Mouse (Mus musculus) cerebellum, adult 2 months (tissue): ENCODE data around the gene Tigd4. TPM values are rescaled to one million over a fixed set of nuclear protein-coding genes. Genes with fewer than 3 reads are reported as not detected.
"Not testable (repeated sequence)": the region's sequence is repeated elsewhere in the genome, so short reads cannot be mapped to it uniquely, and the experiment has no call there.

Experiments used
- DNase-seq, 2 experiments: peaks; one replicate each; pipeline ENCODE4 v3.0.0; 2021
- H3K27ac ChIP-seq: fragments of 200-500 bp; 2 replicates; pipeline ENCODE4 v1.5.1; 2012; ENCODE audit warnings: low read length, control low read depth, inconsistent platforms; ENCODE audit not compliant: insufficient read depth
- H3K27me3 ChIP-seq: fragments of 200-500 bp; 2 replicates; pipeline ENCODE4 v1.6.1; 2012; ENCODE audit warnings: inconsistent platforms, mild to moderate bottlenecking, low read length, moderate library complexity; ENCODE audit not compliant: control insufficient read depth, insufficient read depth
- H3K4me1 ChIP-seq: fragments of 200-500 bp; 2 replicates; pipeline ENCODE4 v1.6.1; 2011; ENCODE audit warnings: low read length; ENCODE audit not compliant: control insufficient read depth, insufficient read depth
- H3K4me3 ChIP-seq: fragments of 200-500 bp; replicated peaks from 2 replicates; pipeline ENCODE3; 2011; ENCODE audit warnings: mild to moderate bottlenecking, low read depth, low read length, control low read depth; ENCODE audit not compliant: insufficient read depth
- CTCF ChIP-seq: fragments of 200-500 bp; IDR thresholded peaks from 2 replicates; pipeline ENCODE4 v1.5.1; 2011; ENCODE audit warnings: low read depth, mild to moderate bottlenecking, control low read depth, low read length, moderate library complexity, borderline replicate concordance; ENCODE audit not compliant: insufficient read depth
- POLR2A ChIP-seq: fragments of 200-500 bp; IDR thresholded peaks from 2 replicates; pipeline ENCODE4 v1.6.1; 2011; ENCODE audit warnings: low read length, control low read depth, borderline replicate concordance; ENCODE audit not compliant: insufficient read depth
- WGBS: fragments of 180-500 bp; shearing (Covaris S2); methylation state at CpG from one replicate; pipeline ENCODE4 v1.1.7; 2018; 5-methylcytosine and 5-hydroxymethylcytosine counted together
- polyA plus RNA-seq: library from polyadenylated mRNA; depleted of rRNA; stranded (reverse); fragments of >200 nt; gene quantifications from 2 replicates; pipeline ENCODE4 v1.2.3, GENCODE M21; 2012; rRNA removed

The Tigd4 gene
- polyA plus RNA-seq = 0.06 and 0.11 TPM in 2 replicates

GRCm38 (mm10) chr3:84593274-84593673 lies at the start of gene Tigd4:
Gene Tigd4 (plus strand): TSS chr3:84593574.
- no peak for DNase-seq
- Histone ChIP-seq H3K27me3 (no peaks in the 10 kb centered on the region; the same call in 1 of the 2 replicates), H3K27ac (no peak within 1 kb of the TSS), H3K4me1 (no peaks in the 10 kb centered on the region), H3K4me3 (no peak within 1 kb of the TSS)
- 92% methylated on average over 2 of the region's 2 CpGs for WGBS
- TF ChIP-seq CTCF = no peak
- no peak for TF ChIP-seq POLR2A

- H3K4me3 ChIP-seq = no peak overlapping the region
- DNase-seq = no peak
- H3K27ac ChIP-seq = no peak overlapping the region
- no peaks in the 10 kb centered on the region for H3K27me3 ChIP-seq
- no peaks in the 10 kb centered on the region for H3K4me1 ChIP-seq
- WGBS = 74% methylated on average over 8 of the region's 8 CpGs
- no peak for TF ChIP-seq POLR2A
- TF ChIP-seq CTCF = no peak
These were observed 46.2 kb upstream of the Tigd4 start for GRCm38 (mm10) chr3:84547177-84547576.

DNA sequence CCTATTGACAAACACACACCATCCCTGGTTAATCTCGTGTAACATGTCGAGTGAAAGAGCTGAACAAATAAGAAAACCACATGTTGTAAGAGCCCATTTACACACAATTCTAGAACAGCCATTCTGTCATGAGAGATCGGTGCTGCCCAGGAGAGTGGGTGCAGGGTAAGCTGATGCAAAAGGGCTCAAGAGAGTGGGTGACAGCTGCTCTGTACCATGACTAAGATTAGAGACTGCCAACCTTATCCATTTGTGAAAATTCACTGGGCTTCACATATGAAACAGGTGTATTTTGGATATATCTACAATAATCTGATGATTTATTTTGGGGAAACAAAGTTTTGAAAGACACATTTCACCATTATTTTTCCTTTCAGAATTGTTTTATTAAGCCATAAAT lies 37.6 kb upstream of the Tigd4 start:
- WGBS = 79% methylated on average over 3 of the region's 3 CpGs
- H3K27me3 ChIP-seq = no peaks in the 10 kb centered on the region
- no peak for DNase-seq

DNA sequence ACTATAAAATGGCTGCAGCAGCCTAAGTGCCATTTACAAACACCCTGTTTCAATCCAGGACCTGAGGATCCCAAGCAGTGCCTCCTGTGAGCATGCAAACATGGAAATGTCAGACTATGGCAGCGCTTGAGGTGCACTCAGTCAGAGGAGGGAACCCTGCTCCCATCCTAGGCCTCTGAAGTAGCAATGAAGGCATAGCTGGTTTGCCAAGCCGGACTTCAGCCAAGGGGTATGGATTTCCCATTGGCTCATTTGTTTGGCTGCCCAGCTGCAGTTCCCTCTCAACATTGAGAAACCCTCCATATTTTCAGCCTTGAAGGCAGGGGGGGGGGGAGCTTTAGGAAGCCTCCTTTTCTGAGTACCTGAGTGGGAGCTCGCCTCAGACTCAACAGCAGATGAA lies 35.1 kb upstream of the Tigd4 start:
- DNase-seq = no peak
- Histone ChIP-seq H3K4me3 (no peak overlapping the region), H3K4me1 (peaks cover 2% of the 10 kb centered on the region; the same call in 1 of the 2 replicates), H3K27me3 (no peaks in the 10 kb centered on the region), H3K27ac (peak overlapping the region; percentile 53; the same call in 1 of the 2 replicates)
- TF ChIP-seq CTCF (no peak), POLR2A (no peak)
- WGBS = 78% methylated on average over 3 of the region's 3 CpGs

More for the DNA sequence above, 37.6 kb upstream of the Tigd4 start:
- Histone ChIP-seq H3K4me1 (peaks cover 2% of the 10 kb centered on the region; the same call in 1 of the 2 replicates), H3K27ac (no peak overlapping the region), H3K4me3 (no peak overlapping the region)
- no peak for TF ChIP-seq CTCF
- no peak for TF ChIP-seq POLR2A

GRCm38 (mm10) chr3:84562911-84563310 lies 30.5 kb upstream of the Tigd4 start:
- H3K4me1 ChIP-seq, H3K27ac ChIP-seq, H3K27me3 ChIP-seq, DNase-seq, H3K4me3 ChIP-seq: not testable (repeated sequence)
- 95% methylated on average over 2 of the region's 2 CpGs for WGBS

GRCm38 (mm10) chr3:84563415-84563814 lies 30.0 kb upstream of the Tigd4 start:
- TF ChIP-seq CTCF = no peak
- no peak for TF ChIP-seq POLR2A
- Histone ChIP-seq H3K27ac (no peak overlapping the region), H3K4me3 (no peak overlapping the region), H3K4me1 (peaks cover 4% of the 10 kb centered on the region; the same call in 1 of the 2 replicates), H3K27me3 (no peaks in the 10 kb centered on the region)
- DNase-seq = no peak
- 79% methylated on average over 4 of the region's 4 CpGs for WGBS

GRCm38 (mm10) chr3:84568540-84568939 lies 24.8 kb upstream of the Tigd4 start:
- no peak overlapping the region for H3K4me3 ChIP-seq
- peak in 1 of 2 experiments; percentile 38 for DNase-seq
- no peak for TF ChIP-seq POLR2A
- no peak for TF ChIP-seq CTCF
- H3K27me3 ChIP-seq = no peaks in the 10 kb centered on the region
- peaks cover 9% of the 10 kb centered on the region for H3K4me1 ChIP-seq
- no peak overlapping the region for H3K27ac ChIP-seq
- 34% methylated on average over 6 of the region's 6 CpGs for WGBS

- WGBS = 86% methylated on average over 6 of the region's 6 CpGs
- no peak overlapping the region for H3K27ac ChIP-seq
- no peak for TF ChIP-seq POLR2A
These were observed 23.8 kb upstream of the Tigd4 start for GRCm38 (mm10) chr3:84569587-84569986.

GRCm38 (mm10) chr3:84570501-84570900 lies 22.9 kb upstream of the Tigd4 start:
- no peak overlapping the region for H3K27ac ChIP-seq
- DNase-seq = no peak
- no peak overlapping the region for H3K4me3 ChIP-seq
- H3K4me1 ChIP-seq = peaks cover 9% of the 10 kb centered on the region
- 91% methylated on average over 3 of the region's 3 CpGs for WGBS
- H3K27me3 ChIP-seq = no peaks in the 10 kb centered on the region
- TF ChIP-seq POLR2A (no peak), CTCF (no peak)

More at GRCm38 (mm10) chr3:84569587-84569986, 23.8 kb upstream of the Tigd4 start:
- H3K4me3 ChIP-seq = no peak overlapping the region
- H3K27me3 ChIP-seq = no peaks in the 10 kb centered on the region
- peaks cover 9% of the 10 kb centered on the region for H3K4me1 ChIP-seq
- DNase-seq = no peak
